Mouse (Mus musculus) neutrophil, adult 5-6 weeks (primary cell): Measurements from ENCODE around the gene Unc13a. TPM values are rescaled to one million over a fixed set of nuclear protein-coding genes. Genes with fewer than 3 reads are reported as not detected.

Experiments
- ATAC-seq: fragments of 151-379, 151-347 bp; 2 replicates; pipeline ENCODE4 v1.8.0; 2017; ENCODE audit warnings: mild to moderate bottlenecking, moderate TSS enrichment; ENCODE audit not compliant: insufficient number of reproducible peaks, poor library complexity, low FRiP score, severe bottlenecking; ENCODE audit errors: extremely low read depth
- total RNA-seq: library from RNA; stranded (forward); fragments of 200-1000 nt; gene quantifications from 2 replicates; pipeline ENCODE4 v1.2.3, GENCODE M21; 2017

The Unc13a gene
- total RNA-seq, 1 experiment from 2014 or later: 0.12 TPM

DNA sequence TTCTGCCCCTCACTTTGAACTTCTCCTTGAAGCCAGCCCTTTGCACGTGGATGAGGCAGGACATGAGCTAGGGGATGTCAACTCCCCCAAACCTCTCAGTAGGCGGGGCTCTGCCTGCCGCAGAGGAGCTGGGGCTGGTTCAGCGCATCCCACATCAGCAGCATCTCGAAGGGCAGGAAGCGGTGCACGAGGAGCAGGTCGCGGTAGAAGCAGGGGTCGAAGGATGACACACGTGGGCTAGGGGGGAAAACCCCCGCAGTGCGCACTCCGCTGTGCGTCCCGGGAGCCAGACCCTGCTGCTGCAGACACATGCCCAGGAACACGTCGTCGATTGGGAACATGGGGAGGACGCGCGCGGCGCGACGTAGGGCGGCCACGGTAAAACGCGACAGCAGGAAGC is 21.0 kb upstream of the Unc13a start:
- no peak for ATAC-seq

- no peak for ATAC-seq
These were observed 17.5 kb upstream of the Unc13a start, which contains the start of gene Insl3 for GRCm38 (mm10) chr8:71689028-71689427. TSS of gene Insl3 (plus strand) at chr8:71689214.

- ATAC-seq: no peak
These were observed 16.1 kb upstream of the Unc13a start for GRCm38 (mm10) chr8:71687616-71688015.

DNA sequence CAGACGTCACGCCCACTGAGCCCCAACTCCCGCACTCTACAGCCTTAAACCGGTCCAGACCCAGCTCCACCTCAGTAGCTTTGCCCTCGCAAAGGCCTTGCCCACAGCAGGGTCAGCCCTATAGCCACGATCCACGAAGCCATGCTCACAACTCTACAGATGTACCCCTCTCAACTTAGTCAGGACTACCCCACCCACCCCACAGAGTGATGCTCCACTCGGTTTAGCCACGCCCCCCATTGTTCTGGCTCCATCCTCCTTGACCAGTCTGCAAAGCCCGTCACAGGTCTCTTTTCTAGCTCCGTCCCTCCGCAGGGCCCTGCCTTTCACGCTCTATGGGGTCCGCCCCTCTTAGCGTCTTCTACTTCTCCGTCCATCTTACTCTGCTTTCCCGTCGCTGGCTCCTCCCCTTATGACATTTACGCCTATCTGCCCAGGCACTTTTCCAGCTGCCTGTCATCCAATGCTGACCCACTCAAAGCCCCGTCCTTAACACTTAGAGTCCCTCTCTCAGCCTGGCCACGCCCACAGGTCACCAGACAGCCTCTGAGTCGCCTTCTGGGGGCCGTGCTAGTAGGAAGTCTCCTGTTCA is 14.7 kb upstream of the Unc13a start:
- no peak for ATAC-seq

GRCm38 (mm10) chr8:71685573-71685972 is 14.0 kb upstream of the Unc13a start:
- ATAC-seq: no peak

- ATAC-seq: no peak
These were observed 13.1 kb upstream of the Unc13a start for GRCm38 (mm10) chr8:71684701-71685100.

- ATAC-seq: no peak
These were observed 11.3 kb upstream of the Unc13a start for GRCm38 (mm10) chr8:71682832-71683231.

- ATAC-seq: no peak
These were observed 9.9 kb upstream of the Unc13a start for GRCm38 (mm10) chr8:71681369-71681915.

GRCm38 (mm10) chr8:71680471-71680870 is 8.9 kb upstream of the Unc13a start:
- no peak for ATAC-seq

- no peak for ATAC-seq
These were observed 8.1 kb upstream of the Unc13a start for GRCm38 (mm10) chr8:71679550-71680168.

GRCm38 (mm10) chr8:71679116-71679515 is 7.6 kb upstream of the Unc13a start:
- ATAC-seq: no peak

- no peak for ATAC-seq
These were observed 6.7 kb upstream of the Unc13a start for GRCm38 (mm10) chr8:71678216-71678615.

GRCm38 (mm10) chr8:71677555-71677954 is 6.0 kb upstream of the Unc13a start:
- no peak for ATAC-seq

DNA sequence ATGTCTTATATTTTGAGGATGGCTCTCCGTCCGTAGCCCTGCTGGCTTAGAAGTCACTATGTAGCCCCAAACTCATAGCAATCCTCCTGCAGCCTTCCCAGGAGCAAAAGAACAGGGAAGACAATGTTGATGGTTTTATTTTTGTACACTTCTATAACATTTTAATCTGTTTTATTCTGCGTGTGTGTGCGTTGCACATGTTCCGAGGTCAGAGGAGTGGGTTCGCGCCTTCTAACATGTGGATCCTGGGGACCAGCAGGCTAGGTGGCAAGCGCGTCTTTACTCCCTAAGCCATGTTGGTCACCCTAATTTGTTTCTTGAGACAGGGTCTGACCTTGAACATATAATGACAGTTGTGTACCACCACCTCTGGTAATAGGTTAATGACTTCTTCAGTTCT is 5.2 kb upstream of the Unc13a start:
- no peak for ATAC-seq

DNA sequence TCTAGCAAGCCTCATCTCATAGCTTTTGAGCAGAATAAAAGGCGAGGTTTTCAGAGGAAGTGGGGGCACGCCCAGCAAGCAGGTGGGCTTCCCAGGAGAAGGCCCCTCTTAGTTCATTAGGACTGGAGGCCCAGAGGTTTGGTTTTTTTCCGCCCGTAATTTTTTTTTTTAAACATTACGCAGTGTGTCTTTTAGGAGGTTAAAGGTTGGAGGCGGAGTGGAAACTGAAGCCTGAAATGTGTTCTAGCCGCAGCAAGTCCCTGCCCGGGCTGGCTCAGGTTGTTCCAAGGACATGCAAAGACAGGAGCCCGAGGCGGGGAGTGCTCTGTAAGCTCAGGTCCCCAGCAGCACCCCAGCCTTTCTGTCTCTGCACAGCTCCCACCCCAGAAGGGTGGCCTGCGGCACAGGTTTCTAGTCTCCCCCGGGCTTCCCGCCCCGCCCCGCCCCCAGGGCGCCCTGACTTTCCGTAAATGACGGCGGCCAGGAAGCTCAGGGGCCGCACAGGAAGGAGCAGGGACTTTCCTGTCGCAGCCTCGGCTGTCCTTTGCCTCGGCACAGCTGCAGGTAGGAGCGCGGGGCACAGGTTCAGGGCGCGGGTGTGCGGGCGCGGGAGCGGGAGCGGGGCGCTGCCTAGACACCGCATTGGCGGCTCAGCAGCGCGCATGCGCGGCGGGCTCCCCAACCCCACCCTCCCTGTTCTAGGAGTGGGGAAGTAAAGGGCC is 4.6 kb upstream of the Unc13a start, which contains the start of gene Jak3:
Jak3 (plus strand) TSS at position 277 of the 722 bp plus-strand sequence.
- peak; percentile 33 for ATAC-seq

GRCm38 (mm10) chr8:71675456-71676019 is 4.0 kb upstream of the Unc13a start:
- no peak for ATAC-seq

DNA sequence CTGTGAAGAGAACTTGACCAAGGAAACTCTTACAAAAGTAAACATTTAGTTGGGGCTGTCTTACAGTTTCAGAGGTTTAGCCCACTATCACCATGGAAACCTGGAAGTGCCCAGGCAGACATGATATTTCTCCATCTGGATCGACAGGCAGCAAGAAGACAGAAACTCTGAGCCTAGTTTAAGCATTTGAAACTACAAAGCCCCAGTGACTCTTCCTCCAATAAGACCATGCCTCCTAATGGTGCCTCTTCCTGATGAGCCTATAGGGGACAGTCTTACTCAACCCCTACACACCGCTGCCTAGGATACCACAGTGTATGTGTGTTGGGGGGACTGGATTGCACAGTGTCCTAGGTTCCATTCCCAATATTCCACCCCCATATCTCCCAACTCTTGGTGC is 2.5 kb upstream of the Unc13a start:
- no peak for ATAC-seq

DNA sequence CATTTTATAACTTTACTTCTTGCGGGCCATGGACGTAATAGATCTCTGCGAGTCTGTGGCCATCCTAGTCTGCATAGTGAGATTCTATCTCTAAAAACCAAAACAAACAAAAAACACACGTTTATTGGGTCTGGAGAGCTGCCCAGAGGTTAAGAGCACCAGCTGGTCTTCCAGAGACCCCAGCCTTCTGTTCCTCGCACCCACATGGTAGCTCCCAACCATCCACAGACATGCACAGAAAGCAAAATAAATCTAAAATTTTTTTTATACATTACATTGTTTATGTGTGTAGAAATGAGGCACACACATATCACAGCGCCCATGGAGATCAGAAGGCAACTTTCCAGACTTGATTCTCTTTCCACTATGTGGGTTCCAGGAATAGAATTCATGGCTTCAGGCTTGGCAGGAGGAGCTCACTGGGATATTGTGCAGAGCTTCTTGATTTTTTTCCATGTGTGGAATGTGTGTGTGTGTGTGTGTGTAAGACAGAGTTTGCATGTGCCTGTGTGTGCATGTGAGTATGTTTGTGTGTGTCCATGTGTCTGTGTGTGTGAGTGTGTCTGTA is 695 bp upstream of the Unc13a start:
- ATAC-seq: no peak
